In the genomic region with DNA sequence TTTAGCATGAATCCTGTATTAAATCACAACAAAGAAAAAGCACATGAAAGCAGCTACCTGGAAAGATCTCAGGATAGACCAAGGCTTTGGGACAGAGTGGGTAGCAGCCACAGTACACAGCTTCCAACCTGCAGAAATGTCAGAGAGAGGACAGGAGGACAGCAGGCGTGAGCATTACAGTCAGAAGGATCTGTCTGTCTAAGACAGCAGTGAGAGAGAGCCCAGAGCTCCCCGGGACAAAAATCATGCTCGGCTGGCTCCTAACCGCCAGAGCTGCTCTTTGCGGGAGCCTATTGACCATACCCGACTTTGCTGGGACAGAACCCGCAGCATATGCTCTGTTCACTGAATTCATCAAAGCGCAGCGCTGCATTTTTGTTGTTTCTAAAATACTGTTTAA, we compare ENCODE assay signal across 9 mouse cellular contexts.
DNase-seq lines count a peak whose midpoint lies in the region; ATAC-seq and TF ChIP-seq lines count a peak whose summit lies in the region.
"Had no signal": no experiment of that assay in that cellular context is flagged by ENCODE, and none has a peak within 500 bp of the region (broad histone marks: within the 10 kb centered on the region; RNA-seq: fewer than 3 reads in every experiment).

No protein-coding gene starts in this region.

- no peak overlapping the region for H3K4me3 ChIP-seq in heart, adult 2 months
- H3K4me3 ChIP-seq: erythroblast, embryonic 14.5 days had no signal

- 76% methylated on average over 9 of the region's 9 CpGs for WGBS in heart, adult 2 months

- no peaks in the 10 kb centered on the region for H3K36me3 ChIP-seq in heart, adult 2 months (ENCODE audit: control insufficient read depth, insufficient read depth, low read length)

- TF ChIP-seq CTCF in heart, adult 2 months (IDR thresholded peaks at IDR 0.05): no peak

- no peak for ATAC-seq in CD4-positive, CD25-positive, alpha-beta regulatory T cell, adult 4 months

- no peak for TF ChIP-seq POLR2A in heart, adult 2 months (IDR thresholded peaks at IDR 0.05; ENCODE audit: insufficient read depth, low read depth, low read length)

- TF ChIP-seq EP300 in heart, adult 2 months (IDR thresholded peaks at IDR 0.05; ENCODE audit: insufficient read depth, low read depth, low read length): no peak

- peak; percentile 8 to 37 for DNase-seq in heart, adult 2 months
- DNase-seq in heart, postnatal 4 days: no peak
- peak; percentile 8 for DNase-seq in right cerebral cortex, postnatal 25 days
- DNase-seq in right cerebral cortex, postnatal 14 days: no peak
- DNase-seq in kidney, postnatal 25 days: peak; percentile 37 to 42
- DNase-seq in urinary bladder, postnatal 36 days (ENCODE audit: low spot score in 2 of 2): no peak
- DNase-seq in thymus, postnatal 0 days (ENCODE audit: low spot score): no peak

- intact Hi-C loops in heart, adult 2 months (cut with DNase I): no loop called here

- H3K27ac ChIP-seq in heart, adult 2 months: peak overlapping the region; percentile 49

- no peaks in the 10 kb centered on the region for H3K27me3 ChIP-seq in heart, adult 2 months (ENCODE audit: control insufficient read depth, insufficient read depth, low read length)

- no peaks in the 10 kb centered on the region; the same call in 1 of the 2 replicates for H3K4me1 ChIP-seq in heart, adult 2 months (ENCODE audit: control insufficient read depth, insufficient read depth, low read length)

- no peaks in the 10 kb centered on the region for H3K79me2 ChIP-seq in heart, adult 2 months (replicated peaks; ENCODE audit: control insufficient read depth, insufficient read depth, low read length)

- H3K9ac ChIP-seq in heart, adult 2 months (ENCODE audit: low read depth, low read length): no peak overlapping the region

Comparison
In these comparisons a context has a peak if more than half of its experiments do, and no peak if none do; other contexts are left out.
1. DNase-seq: peak in heart, adult 2 months (2 of 2), right cerebral cortex, postnatal 25 days (single experiment) and kidney, postnatal 25 days (2 of 2); none in heart, postnatal 4 days (single experiment), right cerebral cortex, postnatal 14 days (single experiment), urinary bladder, postnatal 36 days (0 of 2) and thymus, postnatal 0 days (single experiment).